Mouse (Mus musculus): ENCODE measurements at regions not wholly inside any gene's neighbourhood (a gene's known extent, or its start where the extent isn't known, plus 50 kb on each side); places are given as distances from the start of the nearest gene placed in this dataset.
A peak's percentile ranks its signal among the peaks of the same experiment; 100 is the strongest.

DNA sequence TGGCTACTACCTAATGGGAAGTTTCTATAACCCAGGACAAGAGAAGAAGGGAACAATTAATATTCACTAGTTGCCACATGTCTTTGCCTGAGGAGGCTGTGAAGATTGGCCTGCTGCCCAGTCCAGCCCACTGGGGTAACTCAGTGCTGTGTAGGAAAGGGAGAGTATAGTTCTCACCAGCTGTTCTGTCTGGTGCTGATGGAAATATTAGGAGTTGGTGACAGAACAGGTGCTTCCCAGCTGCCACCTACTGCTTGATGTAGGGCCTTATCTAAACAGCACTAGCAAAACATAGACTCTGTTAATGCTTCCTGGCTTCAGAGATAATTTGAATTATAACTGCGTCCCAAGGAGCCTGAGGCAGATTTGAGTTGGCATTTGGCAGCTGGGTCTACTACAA lies 210.5 kb downstream of the Adcyap1 start:
- Histone ChIP-seq H3K27ac (ENCODE audit: low read depth, low read length) (no peak overlapping the region), H3K9me3 (ENCODE audit: low read length) (no peaks in the 10 kb centered on the region), H3K36me3 (ENCODE audit: insufficient read depth) (no peaks in the 10 kb centered on the region), H3K4me3 (ENCODE audit: low read depth, low read length) (no peak overlapping the region), H3K27me3 (ENCODE audit: insufficient read depth, low read length) (no peaks in the 10 kb centered on the region), H3K4me2 (ENCODE audit: low read depth) (no peak overlapping the region), H3K9ac (no peak overlapping the region), H3K4me1 (ENCODE audit: insufficient read depth) (no peaks in the 10 kb centered on the region)
- peak; percentile 42 for ATAC-seq
- 27% methylated on average over 1 of the region's 1 CpGs for WGBS
- no peak for TF ChIP-seq CTCF (IDR thresholded peaks at IDR 0.05; ENCODE audit: low read depth)
- DNase-seq = peak; percentile 2
